In genomic region chr12:86297450-86297849, GRCm38 (mm10) we compare ENCODE assay signal across 17 mouse cellular contexts. TPM values are rescaled to one million over a fixed set of nuclear protein-coding genes. Genes with fewer than 3 reads are reported as not detected.
DNase-seq lines count a peak whose midpoint lies in the region; ATAC-seq and TF ChIP-seq lines count a peak whose summit lies in the region.
"Had no signal": no experiment of that assay in that cellular context is flagged by ENCODE, and none has a peak within 500 bp of the region (broad histone marks: within the 10 kb centered on the region; RNA-seq: fewer than 3 reads in every experiment).

No protein-coding gene starts in this region.

- in situ Hi-C loops in CH12.LX (cut with MboI; ENCODE audit: low pct_ligation_motif_present, low pct_unique_long_range_greater_than_20kb, low sequenced_read_pairs), result no loop called here

- no peaks in the 10 kb centered on the region for H3K36me3 ChIP-seq in liver, postnatal 0 days (replicated peaks; ENCODE audit: insufficient read depth, low read length)
- no peaks in the 10 kb centered on the region for H3K36me3 ChIP-seq in liver, embryonic 11.5 days (ENCODE audit: control insufficient read depth, insufficient read depth, low read length)
- H3K36me3 ChIP-seq in CH12.LX (replicated peaks in 1 of 2; ENCODE audit: control insufficient read depth in 1 of 2, insufficient read depth in 1 of 2, low read length in 1 of 2), result peaks cover 0 to 5% of the 10 kb centered on the region in 2 experiments
- H3K36me3 ChIP-seq: hindbrain, embryonic 15.5 days had no signal

- no peak overlapping the region for H3K27ac ChIP-seq in gastrocnemius, adult 2 months
- H3K27ac ChIP-seq in liver, postnatal 0 days (ENCODE audit: low read depth), result no peak overlapping the region
- H3K27ac ChIP-seq in liver, embryonic 11.5 days (ENCODE audit: low read depth, low read length), result no peak overlapping the region
- no peak overlapping the region for H3K27ac ChIP-seq in CH12.LX (ENCODE audit: insufficient read depth, low read depth)
- H3K27ac ChIP-seq: forebrain, embryonic 13.5 days; hindbrain, embryonic 15.5 days had no signal

- no peak for ATAC-seq in liver, postnatal 0 days
- no peak for ATAC-seq in liver, embryonic 11.5 days (replicated peaks; ENCODE audit: low FRiP score)
- ATAC-seq: forebrain, embryonic 13.5 days had no signal

- peak; percentile 44 for TF ChIP-seq RAD21 in CH12.LX (IDR thresholded peaks at IDR 0.05; ENCODE audit: low read depth, low read length)

- no peaks in the 10 kb centered on the region for H3K27me3 ChIP-seq in liver, postnatal 0 days (ENCODE audit: insufficient read depth, low read length)
- no peaks in the 10 kb centered on the region for H3K27me3 ChIP-seq in liver, embryonic 11.5 days (replicated peaks; ENCODE audit: control insufficient read depth, insufficient read depth, low read length)
- no peaks in the 10 kb centered on the region for H3K27me3 ChIP-seq in CH12.LX (replicated peaks)
- H3K27me3 ChIP-seq: forebrain, embryonic 13.5 days; hindbrain, embryonic 15.5 days had no signal

- intact Hi-C loops in gastrocnemius, adult 2 months (cut with DNase I), result no loop called here
- intact Hi-C loops in left cerebral cortex, postnatal 14 days (cut with DNase I), result no loop called here

- no peak overlapping the region for H3K4me3 ChIP-seq in gastrocnemius, adult 2 months
- no peak overlapping the region for H3K4me3 ChIP-seq in liver, postnatal 0 days (ENCODE audit: low read depth, low read length)
- H3K4me3 ChIP-seq in liver, embryonic 11.5 days (ENCODE audit: low read depth, low read length), result no peak overlapping the region
- no peak overlapping the region for H3K4me3 ChIP-seq in CH12.LX (replicated peaks in 1 of 3; ENCODE audit: low read depth in 2 of 3, low read length in 2 of 3, poor library complexity in 1 of 3)
- H3K4me3 ChIP-seq: forebrain, embryonic 13.5 days; hindbrain, embryonic 15.5 days; myocyte had no signal

- no peaks in the 10 kb centered on the region for H3K79me2 ChIP-seq in CH12.LX (replicated peaks; ENCODE audit: control insufficient read depth, extremely low read depth, insufficient read depth, poor library complexity, severe bottlenecking)

- no peaks in the 10 kb centered on the region for H3K4me1 ChIP-seq in liver, postnatal 0 days (ENCODE audit: insufficient read depth)
- no peaks in the 10 kb centered on the region for H3K4me1 ChIP-seq in liver, embryonic 11.5 days (replicated peaks; ENCODE audit: control insufficient read depth, insufficient read depth, low read length)
- H3K4me1 ChIP-seq in CH12.LX (ENCODE audit: control insufficient read depth in 1 of 2, insufficient read depth in 2 of 2), result no peaks in the 10 kb centered on the region
- H3K4me1 ChIP-seq: hindbrain, embryonic 15.5 days had no signal

- H3K4me2 ChIP-seq in liver, postnatal 0 days (ENCODE audit: low read depth, low read length), result no peak overlapping the region
- no peak overlapping the region for H3K4me2 ChIP-seq in liver, embryonic 11.5 days
- H3K4me2 ChIP-seq in CH12.LX (ENCODE audit: insufficient read depth, low read depth, poor library complexity, severe bottlenecking), result no peak overlapping the region
- H3K4me2 ChIP-seq: forebrain, embryonic 13.5 days; hindbrain, embryonic 15.5 days had no signal

- TF ChIP-seq EP300 in liver, postnatal 0 days (IDR thresholded peaks at IDR 0.05; ENCODE audit: low read depth), result no peak
- TF ChIP-seq EP300 in CH12.LX (IDR thresholded peaks at IDR 0.05; ENCODE audit: low read length), result no peak

- TF ChIP-seq POLR2A in CH12.LX (IDR thresholded peaks at IDR 0.05; ENCODE audit: low read depth, low read length), result no peak

- 79% methylated on average over 10 of the region's 10 CpGs for WGBS in liver, postnatal 0 days (ENCODE audit: insufficient replicate concordance)
- WGBS in liver, embryonic 11.5 days, result 71% methylated on average over 10 of the region's 10 CpGs

- no peak for DNase-seq in gastrocnemius, adult 2 months
- DNase-seq in gastrocnemius, postnatal 4 days (ENCODE audit: low spot score in 2 of 2), result no peak
- no peak for DNase-seq in liver, postnatal 0 days
- no peak for DNase-seq in liver, embryonic 11.5 days (ENCODE audit: low spot score)
- peak; percentile 8 for DNase-seq in CH12.LX (ENCODE audit: extremely low read depth)
- DNase-seq in R1 (ENCODE audit: low read depth, low spot score), result peak; percentile 75
- DNase-seq in left cerebral cortex, postnatal 14 days (ENCODE audit: low spot score in 2 of 2), result no peak
- no peak for DNase-seq in cerebellum, postnatal 10 days
- DNase-seq: B cell, adult 2 months; cerebellum, adult 8-10 months; embryo, embryonic 11 days; heart, adult 18-20 months; heart, postnatal 14 days; kidney, adult 8-10 months had no signal

- dilution Hi-C loops in CH12.LX (cut with MboI; ENCODE audit: extremely low pct_ligation_motif_present, extremely low pct_unique_long_range_greater_than_20kb, low sequenced_read_pairs), result no loop called here

- peak; percentile 40 for TF ChIP-seq CTCF in gastrocnemius, adult 2 months (IDR thresholded peaks at IDR 0.05)
- TF ChIP-seq CTCF in liver, postnatal 0 days (IDR thresholded peaks at IDR 0.05; ENCODE audit: low read depth), result peak; percentile 38
- TF ChIP-seq CTCF in CH12.LX (conservative IDR thresholded peaks at IDR 0.05 in 1 of 2, IDR thresholded peaks at IDR 0.05 in 1 of 2; ENCODE audit: low read depth in 2 of 2, low read length in 2 of 2), result peak; percentile 14 to 52; a peak in 2 of 4 replicates

- no peaks in the 10 kb centered on the region for H3K9me3 ChIP-seq in liver, postnatal 0 days (ENCODE audit: low read length)
- H3K9me3 ChIP-seq in liver, embryonic 11.5 days (ENCODE audit: control insufficient read depth, low read length), result no peaks in the 10 kb centered on the region
- H3K9me3 ChIP-seq in CH12.LX (replicated peaks; ENCODE audit: low read length), result peaks cover 2% of the 10 kb centered on the region
- H3K9me3 ChIP-seq: forebrain, embryonic 13.5 days; hindbrain, embryonic 15.5 days had no signal

- H3K9ac ChIP-seq in liver, postnatal 0 days (replicated peaks), result no peak overlapping the region
- no peak overlapping the region for H3K9ac ChIP-seq in liver, embryonic 11.5 days (ENCODE audit: low read depth, low read length)
- no peak overlapping the region for H3K9ac ChIP-seq in CH12.LX (ENCODE audit: insufficient read depth, low read depth)
- H3K9ac ChIP-seq: forebrain, embryonic 13.5 days; hindbrain, embryonic 15.5 days had no signal

TF ChIP-seq in CH12.LX, 34 proteins besides CTCF, POLR2A, EP300 and RAD21:
- TF ChIP-seq SMC3 (IDR thresholded peaks at IDR 0.05; ENCODE audit: low read depth, low read length), result peak; percentile 43
- no peak for TF ChIP-seq POLR2AphosphoS2 (IDR thresholded peaks at IDR 0.05; ENCODE audit: low read depth, low read length)

RNA-seq across cellular contexts. Expression of gene Gpatch2l, which starts 55.8 kb away (rescaled TPM):
- 10 to 100 TPM; 12.1 to 12.6 TPM for total RNA-seq in gastrocnemius, adult 2 months (2021)
- 10 to 100 TPM; 17.1 to 19.8 TPM for total RNA-seq in gastrocnemius, postnatal 4 days (2021)
- polyA plus RNA-seq in liver, postnatal 0 days (2015; fragmentation: Nextera tagmentation; extraction: Ambion mirVana), result 4.7 and 5.5 TPM in 2 replicates
- polyA plus RNA-seq in liver, embryonic 11.5 days (2014; fragmentation: Nextera tagmentation; extraction: Ambion mirVana), result 12.7 and 14.5 TPM in 2 replicates
- total RNA-seq in CH12.LX (2012; rRNA removed), result 7.8 and 8.5 TPM in 2 replicates
- 5.2 and 5.5 TPM in 2 replicates for total RNA-seq in CH12.LX (2014; rRNA removed)
- 8.0 and 8.9 TPM in 2 replicates for polyA plus RNA-seq in CH12.LX (2012; ENCODE audit: insufficient read length, low read depth)
- 10 to 100 TPM; 36.7 to 38.0 TPM for total RNA-seq in left cerebral cortex, postnatal 14 days (2021)

Comparison
In these comparisons a context has a peak if more than half of its experiments do, and no peak if none do; other contexts are left out.
1. DNase-seq: peak in CH12.LX (single experiment) and R1 (single experiment); none in gastrocnemius, adult 2 months (single experiment), gastrocnemius, postnatal 4 days (0 of 2), liver, postnatal 0 days (single experiment), liver, embryonic 11.5 days (single experiment), left cerebral cortex, postnatal 14 days (0 of 2) and cerebellum, postnatal 10 days (0 of 2).
2. Peak in every context shown above with its lines, with median percentiles within 50 percentile points of each other: CTCF ChIP-seq.